Mouse (Mus musculus) megakaryocyte, embryonic 14.5 days (primary cell): ENCODE data around the gene Acaa1a.

Source experiments
- FLI1 ChIP-seq: IDR thresholded peaks from 2 replicates; pipeline ENCODE4 v1.6.1; 2012; ENCODE audit warnings: low read length, inconsistent platforms, mixed read lengths
- GATA1 ChIP-seq: IDR thresholded peaks from 3 replicates; pipeline ENCODE4 v1.6.1; 2012; ENCODE audit warnings: mixed read lengths, low read length, inconsistent platforms, borderline replicate concordance

- no peak for TF ChIP-seq GATA1
- TF ChIP-seq FLI1, result no peak
Observed at GRCm38 (mm10) chr9:119335571-119335970, 3.9 kb upstream of the Acaa1a start.
